Mouse (Mus musculus) lung, postnatal 0 days (tissue): ENCODE measurements around the gene Mrps2. TPM values are rescaled to one million over a fixed set of nuclear protein-coding genes. Genes with fewer than 3 reads are reported as not detected.
"Not testable (repeated sequence)": the region's sequence is repeated elsewhere in the genome, so short reads cannot be mapped to it uniquely, and the experiment has no call there.

Experiments used
- ATAC-seq: fragments of 200-750 bp; cut with Nextera tagmentation; 2 replicates; pipeline ENCODE4 v1.8.0; 2017; ENCODE audit warnings: moderate library complexity
- DNase-seq: peaks from one replicate; pipeline ENCODE4 v3.0.0-alpha.2; 2016; ENCODE audit warnings: low spot score
- H3K27ac ChIP-seq: fragments of 300-500 bp; sonication (generic); 2 replicates; pipeline ENCODE4 v1.5.1; 2014; ENCODE audit warnings: antibody characterized with exemption, mild to moderate bottlenecking, low read length, mixed read lengths
- H3K27me3 ChIP-seq: fragments of 300-500 bp; sonication (generic); replicated peaks from 2 replicates; pipeline ENCODE4 v1.6.1; 2014; ENCODE audit warnings: low read length, mixed read lengths; ENCODE audit not compliant: insufficient read depth
- H3K36me3 ChIP-seq: fragments of 300-500 bp; sonication (generic); 2 replicates; pipeline ENCODE4 v1.6.1; 2014; ENCODE audit warnings: low read length, mixed read lengths; ENCODE audit not compliant: insufficient read depth
- H3K4me1 ChIP-seq: fragments of 300-500 bp; sonication (generic); 2 replicates; pipeline ENCODE4 v1.6.1; 2014; ENCODE audit warnings: antibody characterized with exemption, low read depth, low read length, mixed read lengths; ENCODE audit not compliant: insufficient read depth
- H3K4me2 ChIP-seq: fragments of 300-500 bp; sonication (generic); replicated peaks from 2 replicates; pipeline ENCODE4 v1.6.1; 2014; ENCODE audit warnings: low read depth, mild to moderate bottlenecking, low read length, moderate library complexity, mixed read lengths
- H3K4me3 ChIP-seq: fragments of 300-500 bp; sonication (generic); 2 replicates; pipeline ENCODE4 v1.5.1; 2014; ENCODE audit warnings: low read depth, low read length
- H3K9ac ChIP-seq: fragments of 300-500 bp; sonication (generic); replicated peaks from 2 replicates; pipeline ENCODE4 v1.6.1; 2014; ENCODE audit warnings: low read depth, mild to moderate bottlenecking
- H3K9me3 ChIP-seq: fragments of 300-500 bp; sonication (generic); 2 replicates; pipeline ENCODE4 v1.6.1; 2016; ENCODE audit warnings: low read length, mixed read lengths
- CTCF ChIP-seq: IDR thresholded peaks from 2 replicates; pipeline ENCODE4 v1.5.1; 2016; ENCODE audit warnings: antibody characterized with exemption, mild to moderate bottlenecking
- EP300 ChIP-seq: IDR thresholded peaks from 2 replicates; pipeline ENCODE4 v1.6.1; 2016; ENCODE audit warnings: antibody characterized with exemption, mild to moderate bottlenecking, control low read depth
- WGBS: fragments of 180-500 bp; shearing (Covaris S2); extraction: QIAGEN DNeasy Blood & Tissue Kit; methylation state at CpG from one replicate; pipeline ENCODE4 v1.1.7; 2014; 5-methylcytosine and 5-hydroxymethylcytosine counted together
- polyA plus RNA-seq: library from polyadenylated mRNA; unstranded; fragments of >200 nt; fragmentation: Nextera tagmentation; extraction: Ambion mirVana; gene quantifications from 2 replicates; pipeline ENCODE4 v1.2.1, GENCODE M21; 2015

Gene Mrps2
- polyA plus RNA-seq, 1 experiment from 2014 or later: 20.8 TPM

DNA sequence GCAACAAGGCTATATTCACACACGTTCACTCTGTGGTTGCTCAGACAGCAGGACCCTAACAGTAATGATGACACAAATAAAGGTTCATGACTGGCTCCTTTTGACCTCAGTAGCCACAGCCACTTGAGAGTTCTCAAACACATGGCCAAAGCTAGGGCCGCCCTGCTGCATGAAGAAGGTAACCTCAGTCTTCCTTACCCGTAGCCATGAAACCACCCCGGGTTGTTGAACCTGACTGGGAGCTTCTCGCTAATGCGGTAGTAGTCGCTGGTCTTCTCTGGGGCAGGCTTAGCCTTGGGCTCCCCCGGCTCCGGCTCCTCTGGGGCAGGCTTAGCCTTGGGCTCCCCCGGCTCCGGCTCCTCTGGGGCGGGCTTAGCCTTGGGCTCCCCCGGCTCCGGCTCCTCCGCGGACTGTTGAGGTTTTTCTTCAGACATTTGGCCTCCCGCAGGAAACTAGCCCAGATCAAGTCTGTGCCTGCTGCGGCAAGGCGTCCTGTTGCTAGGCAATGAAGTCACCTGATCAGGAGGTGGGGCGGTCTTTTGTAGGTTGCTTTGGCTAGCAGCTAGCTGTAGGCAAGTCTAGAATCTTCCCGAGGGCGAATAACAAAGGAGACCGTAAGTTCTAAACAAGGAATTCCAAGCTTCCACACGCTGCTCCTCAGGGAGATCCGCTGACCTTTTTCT, 1.9 kb upstream of the Mrps2 start, which contains the start of gene 1700007K13Rik:
TSS of gene 1700007K13Rik (minus strand) at position 497 of the 683 bp plus-strand sequence.
- Histone ChIP-seq H3K27me3 (no peaks in the 10 kb centered on the region), H3K4me1 (peaks cover 5% of the 10 kb centered on the region), H3K27ac (no peak within 1 kb of the TSS), H3K4me3 (peak within 1 kb of the TSS; percentile 5; the same call in 1 of the 2 replicates), H3K4me2 (peak within 1 kb of the TSS; percentile 48), H3K9me3 (no peaks in the 10 kb centered on the region), H3K9ac (no peak within 1 kb of the TSS), H3K36me3 (peaks cover 12% of the 10 kb centered on the region; the same call in 1 of the 2 replicates)
- ATAC-seq: peak; percentile 65
- peak; percentile 78 for DNase-seq
- TF ChIP-seq EP300: no peak
- no peak for TF ChIP-seq CTCF
- 8% methylated on average over 25 of the region's 25 CpGs for WGBS

DNA sequence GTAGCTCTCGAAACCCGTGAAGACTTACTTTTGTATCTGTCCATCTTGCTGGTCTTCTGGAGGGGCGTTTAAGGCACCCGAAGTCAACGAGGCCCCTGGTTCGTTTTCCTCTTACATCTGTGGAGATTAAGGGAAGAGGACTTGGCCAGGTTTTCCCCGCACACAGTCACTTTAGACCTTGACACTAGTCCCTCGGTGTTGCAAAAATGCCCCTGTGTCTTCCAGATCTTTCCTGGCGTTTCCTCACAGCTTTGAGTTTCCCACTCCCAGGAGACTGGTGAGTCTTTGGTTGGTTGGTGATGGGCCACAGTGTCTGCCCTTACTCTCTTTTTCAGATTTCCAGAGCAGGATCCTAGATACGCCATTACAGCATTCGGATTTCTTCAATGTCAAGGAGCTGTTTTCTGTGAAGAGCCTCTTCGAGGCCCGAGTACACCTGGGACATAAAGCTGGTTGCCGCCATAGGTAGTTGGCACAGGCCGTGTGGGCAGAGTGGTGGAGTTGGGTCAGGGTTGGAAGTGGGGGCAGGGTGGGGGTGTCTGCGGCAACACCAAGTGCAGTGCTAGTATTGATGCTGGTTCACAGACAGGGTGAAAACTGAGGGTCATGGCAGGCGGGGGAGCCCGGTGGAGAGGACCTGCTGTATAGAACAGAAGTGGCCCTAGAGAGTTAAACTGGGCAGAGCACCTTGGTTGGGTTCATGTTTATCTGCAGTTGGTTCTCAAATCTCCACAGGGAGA, 790 bp downstream of the Mrps2 start:
- WGBS: 53% methylated on average over 18 of the region's 18 CpGs
- DNase-seq (no peak), ATAC-seq (no peak)
- Histone ChIP-seq H3K9me3 (0 out of 2 replicates have a peak, but pooled peaks cover 3% of the 10 kb centered on the region), H3K4me3 (peak overlapping the region; percentile 83), H3K36me3 (peaks cover 12% of the 10 kb centered on the region; the same call in 1 of the 2 replicates), H3K27me3 (no peaks in the 10 kb centered on the region), H3K27ac (no peak overlapping the region), H3K4me1 (peaks cover 5% of the 10 kb centered on the region), H3K4me2 (peak overlapping the region; percentile 78), H3K9ac (peak overlapping the region; percentile 94)
- TF ChIP-seq EP300 (no peak), CTCF (no peak)

DNA sequence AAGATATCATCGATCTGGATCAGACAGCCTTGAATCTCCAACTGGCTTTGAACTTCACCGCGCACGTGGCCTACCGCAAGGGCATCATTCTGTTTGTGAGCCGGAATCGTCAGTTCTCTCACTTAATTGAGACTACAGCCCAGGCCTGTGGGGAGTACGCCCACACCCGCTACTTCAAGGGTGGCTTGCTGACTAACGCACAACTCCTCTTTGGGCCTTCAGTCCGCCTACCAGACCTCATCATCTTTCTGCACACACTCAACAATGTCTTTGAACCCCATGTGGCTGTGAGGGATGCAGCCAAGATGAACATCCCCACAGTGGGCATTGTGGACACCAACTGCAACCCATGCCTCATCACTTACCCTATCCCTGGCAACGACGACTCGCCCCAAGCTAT, 1.6 kb downstream of the Mrps2 start:
- DNase-seq (no peak), ATAC-seq (no peak)
- Histone ChIP-seq H3K9me3 (0 out of 2 replicates have a peak, but pooled peaks cover 3% of the 10 kb centered on the region), H3K9ac (no peak overlapping the region), H3K27ac (no peak overlapping the region), H3K4me2 (no peak overlapping the region), H3K4me3 (no peak overlapping the region), H3K36me3 (peaks cover 12% of the 10 kb centered on the region; the same call in 1 of the 2 replicates), H3K4me1 (peaks cover 5% of the 10 kb centered on the region), H3K27me3 (no peaks in the 10 kb centered on the region)
- 95% methylated on average over 14 of the region's 14 CpGs for WGBS
- no peak for TF ChIP-seq CTCF
- TF ChIP-seq EP300: no peak

DNA sequence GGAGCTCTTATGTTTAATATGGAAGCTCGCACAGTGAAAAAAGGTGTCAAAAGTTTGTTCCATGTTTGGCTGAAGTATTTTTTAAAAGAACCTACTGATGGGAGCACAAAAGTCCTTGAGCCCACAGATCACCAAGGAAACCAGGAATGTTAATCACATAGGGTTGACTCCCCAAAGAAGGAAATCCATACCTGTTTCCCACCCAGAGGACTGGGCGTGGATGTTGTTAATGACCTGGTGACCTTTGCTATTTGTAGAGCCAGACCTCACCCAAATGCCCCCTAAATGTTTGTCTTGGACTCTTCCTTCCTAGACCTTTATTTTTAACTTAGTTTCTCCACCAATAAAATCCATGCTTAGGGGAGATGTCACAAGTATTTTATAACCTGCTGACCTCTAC, 2.7 kb downstream of the Mrps2 start:
- peaks cover 5% of the 10 kb centered on the region for H3K4me1 ChIP-seq
- no peak overlapping the region for H3K4me3 ChIP-seq
- no peak overlapping the region for H3K9ac ChIP-seq
- no peak overlapping the region for H3K27ac ChIP-seq
- TF ChIP-seq EP300: no peak
- TF ChIP-seq CTCF: no peak
- no peaks in the 10 kb centered on the region for H3K27me3 ChIP-seq
- DNase-seq (no peak), ATAC-seq (no peak)
- 86% methylated on average over 2 of the region's 2 CpGs for WGBS
- H3K36me3 ChIP-seq: peaks cover 12% of the 10 kb centered on the region; the same call in 1 of the 2 replicates
- no peak overlapping the region for H3K4me2 ChIP-seq
- 0 out of 2 replicates have a peak, but pooled peaks cover 3% of the 10 kb centered on the region for H3K9me3 ChIP-seq

DNA sequence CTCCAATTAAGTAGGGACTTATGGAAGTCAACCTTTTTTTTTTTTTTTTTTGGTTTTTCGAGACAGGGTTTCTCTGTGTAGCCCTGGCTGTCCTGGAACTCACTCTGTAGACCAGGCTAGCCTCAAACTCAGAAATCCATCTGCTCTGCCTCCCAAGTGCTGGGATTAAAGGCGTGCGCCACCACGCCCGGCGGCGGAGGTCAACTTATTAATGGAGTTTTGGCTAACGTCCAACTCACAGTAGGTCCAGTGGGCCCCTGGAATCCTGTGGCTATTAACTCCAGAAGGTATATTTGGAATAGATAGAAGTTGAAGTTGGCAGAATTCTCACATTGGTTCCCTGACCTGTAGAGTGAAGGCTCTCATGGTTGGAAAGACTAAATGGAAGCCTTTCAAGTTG, 4.1 kb downstream of the Mrps2 start:
- not testable (repeated sequence) for H3K4me2 ChIP-seq, H3K4me3 ChIP-seq, H3K27me3 ChIP-seq, H3K27ac ChIP-seq, H3K9me3 ChIP-seq, ATAC-seq, H3K4me1 ChIP-seq, DNase-seq, H3K9ac ChIP-seq
- 95% methylated on average over 7 of the region's 8 CpGs for whole genome bisulfite sequencing
- H3K36me3 ChIP-seq: peaks cover 12% of the 10 kb centered on the region; the same call in 1 of the 2 replicates

DNA sequence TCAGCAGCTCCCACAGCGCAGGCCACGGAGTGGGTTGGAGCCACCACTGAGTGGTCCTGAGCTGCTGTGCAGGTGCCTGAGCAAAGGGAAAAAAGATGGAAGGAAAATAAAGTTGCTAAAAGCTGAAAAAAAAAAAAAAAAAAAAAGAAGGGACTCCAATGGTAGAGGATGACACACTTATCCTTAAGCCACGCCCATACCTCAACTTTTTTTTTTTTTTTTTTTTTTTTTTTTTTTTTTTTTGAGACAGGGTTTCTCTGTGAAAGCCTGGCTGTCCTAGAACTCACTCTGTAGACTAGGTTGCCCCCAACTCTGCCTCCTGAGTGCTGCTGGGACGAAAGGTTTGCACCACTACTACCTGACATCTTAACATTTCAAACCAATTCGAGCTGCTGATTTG, 10.1 kb downstream of the Mrps2 start:
- not testable (repeated sequence) for H3K27ac ChIP-seq, H3K27me3 ChIP-seq, H3K9me3 ChIP-seq, H3K4me2 ChIP-seq, ATAC-seq, H3K36me3 ChIP-seq, H3K9ac ChIP-seq, DNase-seq, H3K4me1 ChIP-seq, H3K4me3 ChIP-seq
- WGBS: 87% methylated on average over 5 of the region's 5 CpGs
